Mouse (Mus musculus) CH12.LX (cell line): ENCODE measurements at regions not wholly inside any gene's neighbourhood (a gene's known extent, or its start where the extent isn't known, plus 50 kb on each side); places are given as distances from the start of the nearest gene placed in this dataset.

Source experiments
- BHLHE40 ChIP-seq: IDR thresholded peaks from 2 replicates; pipeline ENCODE4 v1.6.1; 2011; ENCODE audit warnings: mild to moderate bottlenecking, low read depth, low read length, improper control_type of control experiment
- CHD2 ChIP-seq: IDR thresholded peaks from 2 replicates; pipeline ENCODE4 v1.6.1; 2011; ENCODE audit warnings: low read length, improper control_type of control experiment
- CTCF ChIP-seq, 2 experiments: IDR thresholded peaks in 1 of 2; conservative IDR thresholded peaks in 1 of 2; 2 replicates each; pipeline ENCODE4 v1.5.1; 2011 to 2012; ENCODE audit warnings: low read depth in 2 of 2, low read length in 2 of 2, improper control_type of control experiment in 1 of 2, inconsistent platforms in 1 of 2, mild to moderate bottlenecking in 1 of 2, moderate library complexity in 1 of 2
- EP300 ChIP-seq: IDR thresholded peaks from 2 replicates; pipeline ENCODE4 v1.6.1; 2011; ENCODE audit warnings: low read length, improper control_type of control experiment
- ETS1 ChIP-seq: conservative IDR thresholded peaks from 2 replicates; pipeline ENCODE4 v1.6.1; 2012; ENCODE audit warnings: low read depth, mild to moderate bottlenecking, inconsistent platforms, low read length, improper control_type of control experiment, moderate library complexity
- HCFC1 ChIP-seq: IDR thresholded peaks from 2 replicates; pipeline ENCODE4 v1.6.1; 2012; ENCODE audit warnings: low read depth, mild to moderate bottlenecking, inconsistent platforms, low read length, improper control_type of control experiment
- IRF4 ChIP-seq: IDR thresholded peaks from 2 replicates; pipeline ENCODE4 v1.6.1; 2014; ENCODE audit warnings: low read depth, mild to moderate bottlenecking, inconsistent platforms, low read length, improper control_type of control experiment
- MAX ChIP-seq: IDR thresholded peaks from 2 replicates; pipeline ENCODE4 v1.6.1; 2011; ENCODE audit warnings: low read length, improper control_type of control experiment
- MAZ ChIP-seq: IDR thresholded peaks from 2 replicates; pipeline ENCODE4 v1.6.1; 2012; ENCODE audit warnings: low read depth, mild to moderate bottlenecking, inconsistent platforms, low read length, improper control_type of control experiment, moderate library complexity
- MYC ChIP-seq: IDR thresholded peaks from 2 replicates; pipeline ENCODE4 v1.6.1; 2011; ENCODE audit warnings: low read depth, mild to moderate bottlenecking, improper control_type of control experiment, low read length
- PAX5 ChIP-seq: IDR thresholded peaks from 2 replicates; pipeline ENCODE4 v1.6.1; 2012; ENCODE audit warnings: low read length, inconsistent platforms, mixed read lengths
- POLR2A ChIP-seq: IDR thresholded peaks from 2 replicates; pipeline ENCODE4 v1.6.1; 2011; ENCODE audit warnings: low read depth, mild to moderate bottlenecking, improper control_type of control experiment, low read length
- RAD21 ChIP-seq: IDR thresholded peaks from 2 replicates; pipeline ENCODE4 v1.6.1; 2011; ENCODE audit warnings: low read depth, mild to moderate bottlenecking, low read length, improper control_type of control experiment, moderate library complexity
- RCOR1 ChIP-seq: conservative IDR thresholded peaks from 2 replicates; pipeline ENCODE4 v1.6.1; 2012; ENCODE audit warnings: low read depth, mild to moderate bottlenecking, inconsistent platforms, low read length, improper control_type of control experiment

GRCm38 (mm10) chr5:149906927-149907326 lies 111.5 kb upstream of the Rxfp2 start:
- TF ChIP-seq HCFC1 = no peak
- TF ChIP-seq CTCF (conservative IDR thresholded peaks at IDR 0.05 in 1 of 2, IDR thresholded peaks at IDR 0.05 in 1 of 2; ENCODE audit: low read depth in 2 of 2, low read length in 2 of 2) = no peak
- no peak for TF ChIP-seq EP300
- no peak for TF ChIP-seq RCOR1
- no peak for TF ChIP-seq MAZ
- no peak for TF ChIP-seq MYC
- no peak for TF ChIP-seq IRF4
- no peak for TF ChIP-seq POLR2A
- TF ChIP-seq CHD2 = no peak
- no peak for TF ChIP-seq MAX
- TF ChIP-seq BHLHE40 = no peak
- TF ChIP-seq ETS1 = no peak
- no peak for TF ChIP-seq RAD21
- no peak for TF ChIP-seq PAX5
